Mouse (Mus musculus) layer of hippocampus, adult 6 months (tissue): ENCODE data around the gene Clcnka. TPM values are rescaled to one million over a fixed set of nuclear protein-coding genes. Genes with fewer than 3 reads are reported as not detected.

Experiments
- long read RNA-seq, 2 experiments: library from polyadenylated mRNA; unstranded; transcript quantifications; one replicate each; pipeline ENCODE4 v2.0.0; 2019 to 2020
- microRNA-seq: library from miRNA; unstranded; fragments of <30 nt; microRNA quantifications from one replicate; pipeline ENCODE4 v1.2.0, GENCODE M21; 2020
- polyA plus RNA-seq: library from polyadenylated mRNA; unstranded; fragments of <200 nt; fragmentation: Nextera tagmentation; gene quantifications from 2 replicates; pipeline ENCODE4 v1.2.3, GENCODE M21; 2021

The Clcnka gene
- polyA plus RNA-seq = 0.13 and 0.33 TPM in 2 replicates
- long read RNA-seq, experiment 1 = 0 reads
- long read RNA-seq, experiment 2 = 0 reads

GRCm38 (mm10) chr4:141398545-141398944, at the start of gene Clcnka:
TSS of gene Clcnka (minus strand) at chr4:141398724.

DNA sequence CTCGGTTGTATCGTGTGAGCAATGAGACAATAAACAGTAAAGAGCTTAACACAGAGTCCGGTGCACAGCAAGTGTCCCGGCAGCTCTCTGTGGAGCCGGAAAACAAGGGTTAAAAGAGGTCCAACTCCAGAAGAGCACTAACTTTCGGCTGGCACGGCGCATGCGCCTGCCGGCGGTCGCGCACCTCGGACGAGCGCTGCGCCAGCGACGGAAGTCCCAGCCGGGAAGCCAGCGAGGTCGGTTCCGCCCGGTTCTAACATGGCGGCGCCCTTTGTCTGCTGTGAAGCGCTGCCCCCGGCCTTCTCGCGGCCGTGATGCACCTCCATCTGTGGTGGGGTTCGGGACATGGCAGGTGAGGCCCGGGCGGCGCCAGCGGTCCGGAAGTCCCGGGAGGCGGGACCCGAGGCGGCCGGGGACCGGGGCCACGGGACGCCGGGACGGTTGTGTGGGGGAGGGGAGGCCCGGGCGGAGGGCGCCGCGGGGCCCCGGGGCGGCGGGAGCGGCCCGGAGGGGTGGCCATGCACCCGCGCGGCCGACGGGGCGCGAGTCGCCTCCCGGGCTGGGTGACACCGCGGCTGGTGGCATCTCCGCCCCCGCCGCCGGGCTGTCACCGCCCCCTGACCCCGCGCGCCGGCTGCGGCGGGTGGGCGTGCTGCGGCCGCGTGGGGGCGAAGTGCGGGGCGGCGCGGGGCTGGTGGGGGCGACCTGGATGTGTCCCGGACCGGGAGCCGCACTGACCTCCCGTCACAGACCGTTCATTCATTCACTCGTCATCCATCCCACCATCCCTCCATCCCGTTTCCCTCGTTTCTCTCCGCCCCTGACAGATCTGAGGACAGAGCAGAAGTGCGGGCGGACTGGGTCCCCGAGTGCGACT, 46.2 kb upstream of the Clcnka start, which contains the start of gene Zbtb17:
Gene Zbtb17, plus strand, starts transcription at position 204 of the 877 bp plus-strand sequence.

GRCm38 (mm10) chr4:141435974-141436373, 37.5 kb upstream of the Clcnka start, which contains the start of gene Srarp:
TSS of gene Srarp (minus strand) at chr4:141436105.

DNA sequence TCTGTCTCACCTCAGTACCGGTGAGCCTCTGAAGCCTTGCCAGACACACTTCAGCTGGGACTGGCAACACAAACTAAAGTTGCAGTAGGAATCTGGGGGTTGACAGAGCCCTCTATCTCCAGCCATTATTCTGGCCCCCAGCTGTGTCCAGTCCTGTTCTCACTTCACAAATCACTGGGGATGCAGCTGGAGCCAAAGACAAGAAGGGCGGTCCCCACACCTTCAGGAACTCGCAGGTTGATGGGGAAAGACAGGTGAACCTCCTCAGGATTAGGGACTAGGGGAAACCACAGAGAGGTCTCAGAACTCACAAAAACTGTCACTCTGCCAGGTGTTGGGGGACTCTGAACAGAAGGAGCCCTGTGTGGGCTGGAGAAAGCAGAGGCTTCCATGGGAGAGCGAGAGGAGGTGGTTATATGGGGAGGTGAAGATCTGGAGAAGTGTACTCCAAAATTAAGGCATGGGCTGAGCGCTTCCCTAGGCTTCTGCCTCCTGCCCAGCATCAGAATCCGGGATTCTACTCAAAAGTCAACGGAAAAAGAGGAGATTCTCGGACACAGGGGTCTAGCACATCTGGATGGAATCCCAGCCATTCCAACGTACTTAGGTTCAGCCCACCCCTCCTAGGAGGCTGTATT, 21.8 kb upstream of the Clcnka start, which contains the start of gene Hspb7:
Gene Hspb7, plus strand, starts transcription at position 588 of the 638 bp plus-strand sequence.

GRCm38 (mm10) chr4:141415924-141416323, 17.4 kb upstream of the Clcnka start, which contains the start of gene Clcnkb:
TSS of gene Clcnkb (minus strand) at chr4:141416014.

DNA sequence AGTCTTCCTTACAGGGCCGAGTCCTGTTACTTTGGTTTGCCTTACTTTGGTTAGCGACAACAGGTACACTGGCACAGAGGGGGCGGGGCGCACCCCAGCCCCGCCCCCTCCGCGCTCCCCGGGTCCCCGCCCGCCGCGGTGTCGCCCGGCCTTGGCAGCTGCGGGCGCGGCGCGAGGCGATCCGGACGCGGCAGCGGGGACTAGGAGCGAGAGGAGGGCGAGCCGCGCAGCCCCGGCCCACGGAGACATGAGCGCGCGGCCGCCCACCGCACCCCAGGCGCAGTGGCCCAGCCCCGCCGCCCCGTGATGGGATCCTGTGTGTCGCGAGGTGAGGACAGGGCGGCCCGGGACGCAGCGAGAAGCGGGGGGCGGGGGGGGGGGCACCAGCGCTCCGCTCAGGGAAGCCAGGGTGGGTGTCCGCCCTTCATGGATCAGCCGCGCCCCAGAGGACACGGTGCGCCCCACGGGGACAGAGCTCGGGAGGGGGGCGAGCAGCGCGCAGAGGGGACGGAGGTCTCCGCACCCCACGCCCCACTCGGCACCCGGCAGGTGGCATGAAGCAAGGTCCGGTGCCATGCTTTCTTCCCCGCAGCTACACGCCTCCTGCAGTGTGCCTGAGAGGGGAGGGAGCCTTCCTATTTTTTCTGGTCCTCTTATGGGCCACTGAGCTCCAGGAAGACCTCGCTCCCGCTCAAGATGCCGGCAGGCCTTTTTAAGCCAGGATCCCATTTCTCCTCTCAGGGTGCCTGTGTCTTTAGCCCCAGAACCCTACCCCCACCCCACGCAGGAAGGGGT, 30.3 kb downstream of the Clcnka start, which contains the start of gene Fam131c:
Gene Fam131c, plus strand, starts transcription at position 224 of the 795 bp plus-strand sequence.

Small RNAs within 50 kb of the gene (microRNA-seq; reads per million reads assigned to microRNA genes)
- gene Gm25690 = not detected

Other genes starting within 250 kb of the Clcnka start
- 4.8 and 6.1 TPM in 2 replicates for gene Rsg1, start 184.8 kb downstream of the Clcnka start, polyA plus RNA-seq
- gene Arhgef19, start 159.2 kb downstream of the Clcnka start, polyA plus RNA-seq = 5.7 and 7.8 TPM in 2 replicates
- 0.15 and 0.25 TPM in 2 replicates for gene Epha2, start 97.5 kb downstream of the Clcnka start, polyA plus RNA-seq
- gene Fam131c, start 30.5 kb downstream of the Clcnka start, polyA plus RNA-seq = 0.13 TPM in 2 replicates
- not detected in 2 replicates for gene Clcnkb, start 17.3 kb upstream of the Clcnka start, polyA plus RNA-seq
- 0.06 TPM in 1 of 2 replicates, not detected in the other for gene Hspb7, start 22.1 kb upstream of the Clcnka start, polyA plus RNA-seq
- gene Srarp, start 37.4 kb upstream of the Clcnka start, polyA plus RNA-seq = 0.48 TPM in 1 of 2 replicates, not detected in the other
- gene Zbtb17, start 45.9 kb upstream of the Clcnka start, polyA plus RNA-seq = 13.5 and 14.5 TPM in 2 replicates
- 2.7 and 2.9 TPM in 2 replicates for gene Spen, start 139.9 kb upstream of the Clcnka start, polyA plus RNA-seq
- gene Fblim1, start 207.4 kb upstream of the Clcnka start, polyA plus RNA-seq = 0.20 and 0.40 TPM in 2 replicates
- gene Tmem82, start 219.9 kb upstream of the Clcnka start, polyA plus RNA-seq = 0.18 and 0.31 TPM in 2 replicates
- gene Slc25a34, start 225.1 kb upstream of the Clcnka start, polyA plus RNA-seq = 1.9 and 2.7 TPM in 2 replicates